Mouse (Mus musculus): ENCODE results near the gene Ddx59. TPM values are rescaled to one million over a fixed set of nuclear protein-coding genes. Genes with fewer than 3 reads are reported as not detected.

Ddx59 gene
- polyA plus RNA-seq, 1 experiment, result 8.0 TPM

DNA sequence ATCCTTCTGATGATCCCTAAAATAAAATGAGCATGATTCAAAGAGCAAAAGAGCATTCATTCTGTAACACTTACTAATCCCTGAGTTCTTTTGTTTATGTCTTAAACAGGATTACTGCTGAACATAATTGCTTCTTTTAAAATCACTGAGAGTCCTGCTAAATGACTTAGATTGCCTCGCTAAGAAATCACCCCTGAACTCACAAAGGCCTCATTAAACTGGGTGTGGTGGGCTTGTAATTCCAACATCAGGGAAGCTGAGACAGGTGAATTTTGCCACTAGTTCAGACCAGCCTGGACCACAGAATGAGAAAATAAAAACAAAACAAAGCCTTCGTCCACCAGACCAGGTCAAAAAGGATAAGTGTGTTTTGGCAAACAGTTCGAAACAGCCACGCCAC is 42.3 kb downstream of the Ddx59 start:
- Histone ChIP-seq H3K4me2 (ENCODE audit: low read depth) (no peak overlapping the region), H3K36me3 (ENCODE audit: control insufficient read depth, insufficient read depth) (no peaks in the 10 kb centered on the region), H3K27me3 (ENCODE audit: control insufficient read depth, insufficient read depth, insufficient read length) (no peaks in the 10 kb centered on the region), H3K79me2 (ENCODE audit: control insufficient read depth, insufficient read depth) (no peaks in the 10 kb centered on the region), H3K4me3 (no peak overlapping the region), H3ac (ENCODE audit: control insufficient read depth, insufficient read length) (no peak overlapping the region)
- TF ChIP-seq MYOD1 (IDR thresholded peaks at IDR 0.05; ENCODE audit: control insufficient read depth in 1 of 3, insufficient read length in 2 of 3, low read depth in 2 of 3), result no peak
- TF ChIP-seq CEBPB (IDR thresholded peaks at IDR 0.05; ENCODE audit: insufficient read depth, poor library complexity, severe bottlenecking), result no peak
- TF ChIP-seq TCF12 (IDR thresholded peaks at IDR 0.05; ENCODE audit: insufficient read depth, poor library complexity, severe bottlenecking), result no peak
- TF ChIP-seq REST (IDR thresholded peaks at IDR 0.05; ENCODE audit: insufficient read depth, insufficient read length), result no peak
- TF ChIP-seq TCF3 (IDR thresholded peaks at IDR 0.05; ENCODE audit: insufficient read length, low read depth), result no peak
- TF ChIP-seq E2F4 (IDR thresholded peaks at IDR 0.05; ENCODE audit: insufficient read depth), result no peak
- TF ChIP-seq USF1 (IDR thresholded peaks at IDR 0.05; ENCODE audit: low read depth), result no peak
- no peak for TF ChIP-seq POLR2AphosphoS2 (IDR thresholded peaks at IDR 0.05; ENCODE audit: insufficient read length, low read depth)
- no peak for TF ChIP-seq MYOG (IDR thresholded peaks at IDR 0.05; ENCODE audit: control insufficient read depth in 1 of 3, insufficient read depth in 1 of 3, insufficient read length in 2 of 3, low read depth in 2 of 3)
- TF ChIP-seq POLR2A (IDR thresholded peaks at IDR 0.05; ENCODE audit: insufficient read length, low read depth), result no peak
- TF ChIP-seq MAX (IDR thresholded peaks at IDR 0.05; ENCODE audit: low read depth), result no peak
- no peak for TF ChIP-seq SRF (IDR thresholded peaks at IDR 0.05; ENCODE audit: control insufficient read depth, insufficient read length, low read depth)

GRCm38 (mm10) chr1:136458691-136459245 is 43.7 kb downstream of the Ddx59 start:
- Histone ChIP-seq H3K79me2 (ENCODE audit: control insufficient read depth, insufficient read depth) (no peaks in the 10 kb centered on the region), H3K4me3 (no peak overlapping the region), H3K4me2 (ENCODE audit: low read depth) (no peak overlapping the region), H3K36me3 (ENCODE audit: control insufficient read depth, insufficient read depth) (no peaks in the 10 kb centered on the region), H3K27me3 (ENCODE audit: control insufficient read depth, insufficient read depth, insufficient read length) (no peaks in the 10 kb centered on the region), H3ac (ENCODE audit: control insufficient read depth, insufficient read length) (no peak overlapping the region)
- no peak for TF ChIP-seq E2F4 (IDR thresholded peaks at IDR 0.05; ENCODE audit: insufficient read depth)
- TF ChIP-seq SRF (IDR thresholded peaks at IDR 0.05; ENCODE audit: control insufficient read depth, insufficient read length, low read depth), result no peak
- no peak for TF ChIP-seq CEBPB (IDR thresholded peaks at IDR 0.05; ENCODE audit: insufficient read depth, poor library complexity, severe bottlenecking)

GRCm38 (mm10) chr1:136462443-136462842 is 47.4 kb downstream of the Ddx59 start:
- TF ChIP-seq MYOG (IDR thresholded peaks at IDR 0.05; ENCODE audit: control insufficient read depth in 1 of 3, insufficient read depth in 1 of 3, insufficient read length in 2 of 3, low read depth in 2 of 3), result no peak
- TF ChIP-seq MYOD1 (IDR thresholded peaks at IDR 0.05; ENCODE audit: control insufficient read depth in 1 of 3, insufficient read length in 2 of 3, low read depth in 2 of 3), result peak in 1 of 3 experiments; percentile 3
- Histone ChIP-seq H3K4me3 (no peak overlapping the region), H3K4me2 (ENCODE audit: low read depth) (peak overlapping the region; percentile 36), H3K36me3 (ENCODE audit: control insufficient read depth, insufficient read depth) (no peaks in the 10 kb centered on the region), H3K79me2 (ENCODE audit: control insufficient read depth, insufficient read depth) (peaks cover 12% of the 10 kb centered on the region), H3K27me3 (ENCODE audit: control insufficient read depth, insufficient read depth, insufficient read length) (no peaks in the 10 kb centered on the region), H3ac (ENCODE audit: control insufficient read depth, insufficient read length) (no peak overlapping the region)

GRCm38 (mm10) chr1:136465168-136465567 is 50.1 kb downstream of the Ddx59 start:
- no peak for TF ChIP-seq MAX (IDR thresholded peaks at IDR 0.05; ENCODE audit: low read depth)
- no peak for TF ChIP-seq CEBPB (IDR thresholded peaks at IDR 0.05; ENCODE audit: insufficient read depth, poor library complexity, severe bottlenecking)
- no peak for TF ChIP-seq MYOD1 (IDR thresholded peaks at IDR 0.05; ENCODE audit: control insufficient read depth in 1 of 3, insufficient read length in 2 of 3, low read depth in 2 of 3)
- no peak for TF ChIP-seq MYOG (IDR thresholded peaks at IDR 0.05; ENCODE audit: control insufficient read depth in 1 of 3, insufficient read depth in 1 of 3, insufficient read length in 2 of 3, low read depth in 2 of 3)
- TF ChIP-seq E2F4 (IDR thresholded peaks at IDR 0.05; ENCODE audit: insufficient read depth), result no peak
- TF ChIP-seq REST (IDR thresholded peaks at IDR 0.05; ENCODE audit: insufficient read depth, insufficient read length), result no peak
- TF ChIP-seq POLR2A (IDR thresholded peaks at IDR 0.05; ENCODE audit: insufficient read length, low read depth), result no peak
- no peak for TF ChIP-seq USF1 (IDR thresholded peaks at IDR 0.05; ENCODE audit: low read depth)
- TF ChIP-seq TCF3 (IDR thresholded peaks at IDR 0.05; ENCODE audit: insufficient read length, low read depth), result no peak
- TF ChIP-seq TCF12 (IDR thresholded peaks at IDR 0.05; ENCODE audit: insufficient read depth, poor library complexity, severe bottlenecking), result no peak
- no peak for TF ChIP-seq POLR2AphosphoS2 (IDR thresholded peaks at IDR 0.05; ENCODE audit: insufficient read length, low read depth)
- TF ChIP-seq SRF (IDR thresholded peaks at IDR 0.05; ENCODE audit: control insufficient read depth, insufficient read length, low read depth), result no peak
- no peaks in the 10 kb centered on the region for H3K27me3 ChIP-seq (ENCODE audit: control insufficient read depth, insufficient read depth, insufficient read length)
- no peak overlapping the region for H3K4me2 ChIP-seq (ENCODE audit: low read depth)
- no peak overlapping the region for H3ac ChIP-seq (ENCODE audit: control insufficient read depth, insufficient read length)
- H3K36me3 ChIP-seq (ENCODE audit: control insufficient read depth, insufficient read depth), result no peaks in the 10 kb centered on the region
- peaks cover 20% of the 10 kb centered on the region for H3K79me2 ChIP-seq (ENCODE audit: control insufficient read depth, insufficient read depth)
- H3K4me3 ChIP-seq, result peak overlapping the region; percentile 52

GRCm38 (mm10) chr1:136466143-136466811 is 51.2 kb downstream of the Ddx59 start, which contains the start of gene Kif14:
Gene Kif14, plus strand, starts transcription at chr1:136466343.
- Histone ChIP-seq H3K4me2 (ENCODE audit: low read depth) (peak within 1 kb of the TSS; percentile 85), H3K27me3 (ENCODE audit: control insufficient read depth, insufficient read depth, insufficient read length) (no peaks in the 10 kb centered on the region), H3K79me2 (ENCODE audit: control insufficient read depth, insufficient read depth) (peaks cover 20% of the 10 kb centered on the region), H3K36me3 (ENCODE audit: control insufficient read depth, insufficient read depth) (peaks cover 3% of the 10 kb centered on the region), H3K4me3 (peak within 1 kb of the TSS; percentile 52), H3ac (ENCODE audit: control insufficient read depth, insufficient read length) (peak within 1 kb of the TSS; percentile 1)
- TF ChIP-seq POLR2A (IDR thresholded peaks at IDR 0.05; ENCODE audit: insufficient read length, low read depth), result peak; percentile 87
- no peak for TF ChIP-seq MAX (IDR thresholded peaks at IDR 0.05; ENCODE audit: low read depth)
- TF ChIP-seq E2F4 (IDR thresholded peaks at IDR 0.05; ENCODE audit: insufficient read depth), result peak; percentile 99
- TF ChIP-seq CEBPB (IDR thresholded peaks at IDR 0.05; ENCODE audit: insufficient read depth, poor library complexity, severe bottlenecking), result no peak
- peak; percentile 59 for TF ChIP-seq SRF (IDR thresholded peaks at IDR 0.05; ENCODE audit: control insufficient read depth, insufficient read length, low read depth)
- TF ChIP-seq POLR2AphosphoS2 (IDR thresholded peaks at IDR 0.05; ENCODE audit: insufficient read length, low read depth), result peak; percentile 67
- no peak for TF ChIP-seq MYOD1 (IDR thresholded peaks at IDR 0.05; ENCODE audit: control insufficient read depth in 1 of 3, insufficient read length in 2 of 3, low read depth in 2 of 3)
- no peak for TF ChIP-seq TCF3 (IDR thresholded peaks at IDR 0.05; ENCODE audit: insufficient read length, low read depth)
- no peak for TF ChIP-seq REST (IDR thresholded peaks at IDR 0.05; ENCODE audit: insufficient read depth, insufficient read length)
- TF ChIP-seq TCF12 (IDR thresholded peaks at IDR 0.05; ENCODE audit: insufficient read depth, poor library complexity, severe bottlenecking), result no peak
- TF ChIP-seq USF1 (IDR thresholded peaks at IDR 0.05; ENCODE audit: low read depth), result no peak
- peak in 1 of 3 experiments; percentile 12 for TF ChIP-seq MYOG (IDR thresholded peaks at IDR 0.05; ENCODE audit: control insufficient read depth in 1 of 3, insufficient read depth in 1 of 3, insufficient read length in 2 of 3, low read depth in 2 of 3)
